Mouse (Mus musculus) small intestine, adult 2 months (tissue): Measurements from ENCODE around the gene Acaa1b. TPM values are rescaled to one million over a fixed set of nuclear protein-coding genes. Genes with fewer than 3 reads are reported as not detected.

Experiments used
- H3K27ac ChIP-seq: fragments of 200-500 bp; 2 replicates; pipeline ENCODE4 v1.5.1; 2012; ENCODE audit warnings: low read depth, low read length, control low read depth, inconsistent platforms; ENCODE audit not compliant: insufficient read depth
- H3K27me3 ChIP-seq: fragments of 200-500 bp; 2 replicates; pipeline ENCODE4 v1.6.1; 2012; ENCODE audit warnings: mild to moderate bottlenecking, moderate library complexity, low read length, inconsistent platforms; ENCODE audit not compliant: control insufficient read depth, insufficient read depth
- H3K36me3 ChIP-seq: fragments of 200-500 bp; 2 replicates; pipeline ENCODE4 v1.6.1; 2012; ENCODE audit warnings: mild to moderate bottlenecking, low read length, control low read depth, inconsistent platforms; ENCODE audit not compliant: control insufficient read depth, insufficient read depth
- H3K4me1 ChIP-seq: fragments of 200-500 bp; 2 replicates; pipeline ENCODE4 v1.6.1; 2012; ENCODE audit warnings: low read length, inconsistent platforms, mixed read lengths; ENCODE audit not compliant: control insufficient read depth, insufficient read depth, insufficient read length
- H3K4me3 ChIP-seq: fragments of 200-500 bp; 2 replicates; pipeline ENCODE4 v1.5.1; 2012; ENCODE audit warnings: low read depth, mild to moderate bottlenecking, control low read depth, inconsistent platforms, low read length, moderate library complexity
- CTCF ChIP-seq: fragments of 200-500 bp; IDR thresholded peaks from 2 replicates; pipeline ENCODE4 v1.5.1; 2012; ENCODE audit warnings: low read depth, mild to moderate bottlenecking, control low read depth, inconsistent platforms, low read length, moderate library complexity, mixed read lengths; ENCODE audit not compliant: insufficient replicate concordance, insufficient read length; ENCODE audit errors: extremely low read depth
- POLR2A ChIP-seq: fragments of 200-500 bp; IDR thresholded peaks from 2 replicates; pipeline ENCODE4 v1.6.1; 2012; ENCODE audit warnings: low read depth, mild to moderate bottlenecking, control low read depth, inconsistent platforms, low read length, moderate library complexity
- WGBS: fragments of 180-500 bp; shearing (Covaris S2); methylation state at CpG from one replicate; pipeline ENCODE4 v1.1.7; 2018; 5-methylcytosine and 5-hydroxymethylcytosine counted together
- polyA plus RNA-seq: library from polyadenylated mRNA; depleted of rRNA; stranded (reverse); fragments of >200 nt; gene quantifications from 2 replicates; pipeline ENCODE4 v1.2.3, GENCODE M21; 2012

The Acaa1b gene
- polyA plus RNA-seq, 1 experiment, result 15.8 TPM

DNA sequence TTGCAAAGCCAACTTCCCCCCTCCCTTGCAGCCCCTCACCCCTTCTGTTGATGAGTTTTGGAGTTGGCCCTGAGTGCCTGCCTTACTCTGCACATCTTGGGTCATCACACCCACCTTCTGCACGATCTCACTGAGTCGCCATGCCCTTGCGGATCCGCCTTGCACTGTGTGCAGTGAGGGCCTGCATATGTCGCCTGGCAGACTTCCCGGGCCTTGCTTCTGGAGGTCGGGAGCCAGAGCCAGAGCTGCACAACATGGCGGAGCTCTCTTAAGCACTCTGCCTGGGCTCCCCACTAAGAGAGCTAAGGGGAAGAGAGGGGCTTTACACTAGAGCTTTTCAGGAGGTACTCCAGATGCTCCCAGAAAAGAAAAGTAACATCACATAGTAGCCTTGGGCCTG lies 12.2 kb downstream of the Acaa1b start:
- H3K36me3 ChIP-seq, result no peaks in the 10 kb centered on the region
- H3K4me3 ChIP-seq, result no peak overlapping the region
- 80% methylated on average over 8 of the region's 8 CpGs for WGBS
- H3K27me3 ChIP-seq, result no peaks in the 10 kb centered on the region
- H3K4me1 ChIP-seq, result no peaks in the 10 kb centered on the region
- TF ChIP-seq POLR2A (no peak), CTCF (no peak)
- no peak overlapping the region for H3K27ac ChIP-seq

DNA sequence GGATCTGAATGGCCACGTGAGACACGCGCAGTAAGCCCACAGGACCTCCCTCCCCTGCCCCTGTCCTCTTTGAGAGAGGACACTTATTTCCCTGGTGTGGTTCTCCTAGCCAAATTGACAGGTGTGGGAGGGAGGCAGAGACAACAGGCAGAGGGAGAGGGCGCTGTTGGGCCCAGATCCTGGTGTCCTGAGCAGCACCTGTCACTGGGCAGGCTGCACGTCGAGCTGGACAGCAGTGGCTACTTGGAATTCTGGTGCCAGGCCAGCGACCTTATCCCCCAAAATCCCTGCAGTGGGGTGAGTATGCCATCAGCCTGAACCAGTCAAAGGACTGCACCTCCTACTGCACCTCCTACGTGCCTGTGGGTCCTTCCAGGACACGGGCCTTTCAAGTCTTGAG lies 13.5 kb downstream of the Acaa1b start:
- no peaks in the 10 kb centered on the region for H3K27me3 ChIP-seq
- 70% methylated on average over 9 of the region's 9 CpGs for WGBS
- no peak overlapping the region for H3K27ac ChIP-seq

DNA sequence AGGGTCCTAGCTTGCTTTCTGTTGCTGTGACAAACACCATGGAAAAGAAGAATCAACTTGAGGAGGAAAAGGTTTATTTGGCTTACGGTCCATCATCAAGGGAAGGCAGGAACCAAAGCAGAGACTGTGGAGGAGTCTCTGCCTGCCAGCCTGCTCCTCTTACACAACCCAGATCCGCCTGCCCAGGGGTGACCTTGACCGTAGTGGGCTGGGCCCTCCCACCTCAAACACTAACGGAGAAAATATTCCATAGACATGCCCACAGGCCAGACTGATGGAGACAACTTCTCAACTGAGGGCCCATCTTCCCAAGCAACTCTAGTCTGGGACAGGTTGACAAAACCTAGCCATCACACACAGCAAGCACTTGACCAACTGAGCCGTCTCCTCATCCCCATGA lies 14.8 kb downstream of the Acaa1b start:
- TF ChIP-seq POLR2A, result no peak
- TF ChIP-seq CTCF, result no peak
- WGBS, result 66% methylated on average over 5 of the region's 5 CpGs
- Histone ChIP-seq H3K27ac (no peak overlapping the region), H3K4me1 (no peaks in the 10 kb centered on the region), H3K4me3 (no peak overlapping the region), H3K27me3 (no peaks in the 10 kb centered on the region), H3K36me3 (no peaks in the 10 kb centered on the region)

More for the DNA sequence above, 13.5 kb downstream of the Acaa1b start:
- Histone ChIP-seq H3K36me3 (no peaks in the 10 kb centered on the region), H3K4me3 (no peak overlapping the region), H3K4me1 (no peaks in the 10 kb centered on the region)
- TF ChIP-seq POLR2A, result no peak
- no peak for TF ChIP-seq CTCF

- no peaks in the 10 kb centered on the region for H3K4me1 ChIP-seq
- H3K4me3 ChIP-seq, result no peak overlapping the region
- WGBS, result 74% methylated on average over 2 of the region's 2 CpGs
- H3K36me3 ChIP-seq, result no peaks in the 10 kb centered on the region
- H3K27me3 ChIP-seq, result no peaks in the 10 kb centered on the region
- no peak overlapping the region for H3K27ac ChIP-seq
- TF ChIP-seq CTCF, result no peak
- no peak for TF ChIP-seq POLR2A
These were observed 18.1 kb downstream of the Acaa1b start for GRCm38 (mm10) chr9:119138836-119139235.

DNA sequence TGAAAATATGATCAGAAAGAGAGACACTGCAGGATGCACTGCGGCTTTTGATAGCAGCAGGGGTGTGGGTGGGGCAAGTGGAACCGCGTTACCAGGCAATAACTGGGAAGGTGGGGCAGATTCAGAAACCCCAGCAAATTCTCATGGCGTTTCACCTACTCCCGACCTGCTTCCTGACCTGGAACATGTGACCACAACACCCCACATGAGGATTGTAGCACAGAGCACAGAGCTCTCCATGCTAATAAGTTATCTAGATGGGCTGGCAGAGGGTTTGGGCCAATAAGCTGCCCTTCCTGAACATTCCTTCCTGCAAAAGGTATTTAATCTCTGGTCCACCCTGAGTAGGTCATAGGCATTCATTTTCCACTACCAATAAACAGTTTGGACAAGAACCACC lies 26.2 kb downstream of the Acaa1b start:
- H3K27me3 ChIP-seq, result no peaks in the 10 kb centered on the region
- no peak overlapping the region for H3K27ac ChIP-seq
- TF ChIP-seq POLR2A, result no peak
- no peak for TF ChIP-seq CTCF
- WGBS, result 20% methylated on average over 5 of the region's 5 CpGs
- H3K4me3 ChIP-seq, result no peak overlapping the region
- no peaks in the 10 kb centered on the region for H3K4me1 ChIP-seq
- no peaks in the 10 kb centered on the region for H3K36me3 ChIP-seq

GRCm38 (mm10) chr9:119128436-119129181 lies 28.3 kb downstream of the Acaa1b start:
- TF ChIP-seq POLR2A (no peak), CTCF (no peak)
- no peak overlapping the region for H3K4me3 ChIP-seq
- no peaks in the 10 kb centered on the region for H3K36me3 ChIP-seq
- no peaks in the 10 kb centered on the region for H3K27me3 ChIP-seq
- no peaks in the 10 kb centered on the region for H3K4me1 ChIP-seq
- no peak overlapping the region for H3K27ac ChIP-seq
- WGBS, result 68% methylated on average over 12 of the region's 12 CpGs

- H3K36me3 ChIP-seq, result no peaks in the 10 kb centered on the region
- H3K27me3 ChIP-seq, result no peaks in the 10 kb centered on the region
- TF ChIP-seq POLR2A (no peak), CTCF (no peak)
- WGBS, result 80% methylated on average over 18 of the region's 18 CpGs
- H3K27ac ChIP-seq, result no peak overlapping the region
- no peak overlapping the region for H3K4me3 ChIP-seq
- H3K4me1 ChIP-seq, result no peaks in the 10 kb centered on the region
These were observed 34.1 kb downstream of the Acaa1b start for GRCm38 (mm10) chr9:119122596-119123369.
